Mouse (Mus musculus) adrenal gland, adult 2 months (tissue): ENCODE measurements around the gene Cpox. TPM values are rescaled to one million over a fixed set of nuclear protein-coding genes. Genes with fewer than 3 reads are reported as not detected.

Experiments
- DNase-seq: peaks from one replicate; pipeline ENCODE4 v3.0.0; 2021
- microRNA-seq, 2 experiments: library from miRNA; unstranded; fragments of <30 nt; microRNA quantifications; one replicate each; pipeline ENCODE4 v1.2.0; 2021
- polyA plus RNA-seq: library from polyadenylated mRNA; depleted of rRNA; stranded (reverse); fragments of >200 nt; gene quantifications from 2 replicates; pipeline ENCODE4 v1.2.3, GENCODE M21; 2012; rRNA removed
- total RNA-seq, 2 experiments: library from RNA; stranded (reverse); gene quantifications; 2 replicates each; pipeline ENCODE4 v1.2.3; 2021

Gene Cpox
- total and polyA plus RNA-seq, 3 experiments: 10.1 to 17.0 (median 12.2) TPM

- DNase-seq: no peak
These were observed 81.2 kb downstream of the Cpox start for GRCm38 (mm10) chr16:58751314-58751713.

GRCm38 (mm10) chr16:58756191-58756590, 86.1 kb downstream of the Cpox start:
- no peak for DNase-seq

- DNase-seq: no peak
These were observed 93.0 kb downstream of the Cpox start, which contains the start of gene Olfr172 for GRCm38 (mm10) chr16:58763076-58763475. Gene Olfr172, minus strand, starts transcription at chr16:58763176.

Small RNAs within 50 kb of the gene (microRNA-seq; reads per million reads assigned to microRNA genes)
- gene Gm27564: 0 reads per million in 2 experiments

Other genes with a start within 250 kb of the Cpox start
- gene St3gal6, start 146.0 kb upstream of the Cpox start, total RNA-seq: 10 to 100 TPM; 37.3 to 39.8 TPM
- gene St3gal6, start 146.0 kb upstream of the Cpox start, polyA plus RNA-seq: 13.3 and 17.9 TPM in 2 replicates
- not detected for gene Gm813, start 53.3 kb upstream of the Cpox start, total RNA-seq
- gene Gm813, start 53.3 kb upstream of the Cpox start, polyA plus RNA-seq: not detected in 2 replicates
- not detected for gene E330017A01Rik, start 31.6 kb upstream of the Cpox start, total RNA-seq
- gene E330017A01Rik, start 31.6 kb upstream of the Cpox start, polyA plus RNA-seq: not detected in 2 replicates
- not detected for gene Gpr15, start 48.8 kb downstream of the Cpox start, total RNA-seq
- not detected in 2 replicates for gene Gpr15, start 48.8 kb downstream of the Cpox start, polyA plus RNA-seq
- 10 to 100 TPM; 58.9 to 61.1 TPM for gene Cldnd1, start 57.6 kb downstream of the Cpox start, total RNA-seq
- gene Cldnd1, start 57.6 kb downstream of the Cpox start, polyA plus RNA-seq: 44.4 and 59.9 TPM in 2 replicates
- not detected for gene Olfr172, start 92.9 kb downstream of the Cpox start, total RNA-seq
- gene Olfr172, start 92.9 kb downstream of the Cpox start, polyA plus RNA-seq: not detected in 2 replicates
- not detected for gene Olfr173, start 130.0 kb downstream of the Cpox start, total RNA-seq
- not detected in 2 replicates for gene Olfr173, start 130.0 kb downstream of the Cpox start, polyA plus RNA-seq
- not detected for gene Olfr175-ps1, start 156.5 kb downstream of the Cpox start, total RNA-seq
- not detected in 2 replicates for gene Olfr175-ps1, start 156.5 kb downstream of the Cpox start, polyA plus RNA-seq
- gene Olfr177, start 204.5 kb downstream of the Cpox start, total RNA-seq: not detected
- not detected in 2 replicates for gene Olfr177, start 204.5 kb downstream of the Cpox start, polyA plus RNA-seq
- not detected for gene Olfr178, start 221.8 kb downstream of the Cpox start, total RNA-seq
- gene Olfr178, start 221.8 kb downstream of the Cpox start, polyA plus RNA-seq: not detected in 2 replicates